Mouse (Mus musculus): ENCODE measurements around the gene Trem2. TPM values are rescaled to one million over a fixed set of nuclear protein-coding genes. Genes with fewer than 3 reads are reported as not detected.
"Not testable (repeated sequence)": the region's sequence is repeated elsewhere in the genome, so short reads cannot be mapped to it uniquely, and the experiment has no call there.

Gene Trem2
- total RNA-seq, 2 experiments from 2014 or later = 50.6 to 90.5 TPM

GRCm38 (mm10) chr17:48347287-48347686, 1.1 kb downstream of the Trem2 start:
- ATAC-seq (ENCODE audit: poor library complexity, severe bottlenecking) = peak; percentile 89

DNA sequence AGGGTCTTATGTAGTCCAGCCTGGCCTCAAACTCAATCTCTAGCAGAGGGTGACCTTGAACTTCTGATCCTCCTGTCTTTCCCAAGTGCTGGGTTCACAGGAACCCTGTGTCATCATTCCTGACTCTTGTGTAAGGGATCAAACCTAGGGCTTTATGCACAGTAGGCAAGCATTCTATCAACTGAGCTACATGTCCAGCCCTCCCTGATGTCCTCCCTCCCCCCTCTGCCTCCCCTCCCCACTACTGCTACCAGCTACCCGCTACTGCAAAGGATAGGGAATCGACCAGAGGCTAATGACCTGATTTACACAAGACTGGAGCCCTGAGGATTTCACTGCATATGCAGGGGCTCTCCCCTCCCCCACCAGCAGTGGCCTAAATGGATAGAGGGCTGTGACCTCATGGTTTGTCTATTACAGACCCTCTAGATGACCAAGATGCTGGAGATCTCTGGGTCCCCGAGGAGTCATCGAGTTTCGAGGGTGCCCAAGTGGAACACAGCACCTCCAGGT, 4.5 kb downstream of the Trem2 start:
- ATAC-seq (ENCODE audit: poor library complexity, severe bottlenecking) = no peak

- ATAC-seq (ENCODE audit: poor library complexity, severe bottlenecking) = not testable (repeated sequence)
Observed at GRCm38 (mm10) chr17:48352976-48353375, 6.8 kb downstream of the Trem2 start.

DNA sequence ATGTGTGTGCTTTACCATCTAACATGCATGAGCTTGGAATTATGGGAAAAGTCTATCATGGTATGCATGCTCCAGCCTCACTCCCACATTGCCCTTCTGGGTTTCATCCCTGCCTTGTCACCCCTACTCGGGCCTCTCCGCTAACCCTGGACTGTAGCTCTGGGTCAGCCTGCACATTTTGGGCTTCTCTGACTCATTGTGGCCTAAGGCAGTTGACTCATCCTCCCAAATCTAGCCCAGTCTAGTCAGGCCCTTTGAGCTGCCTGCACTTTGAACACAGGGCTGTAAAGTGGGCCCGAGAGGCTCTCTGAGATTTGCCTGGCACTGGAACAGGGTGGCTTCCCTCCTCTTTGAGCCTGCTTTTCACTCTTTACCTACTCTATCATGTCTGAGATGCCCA, 9.6 kb downstream of the Trem2 start:
- no peak for ATAC-seq (ENCODE audit: poor library complexity, severe bottlenecking)

DNA sequence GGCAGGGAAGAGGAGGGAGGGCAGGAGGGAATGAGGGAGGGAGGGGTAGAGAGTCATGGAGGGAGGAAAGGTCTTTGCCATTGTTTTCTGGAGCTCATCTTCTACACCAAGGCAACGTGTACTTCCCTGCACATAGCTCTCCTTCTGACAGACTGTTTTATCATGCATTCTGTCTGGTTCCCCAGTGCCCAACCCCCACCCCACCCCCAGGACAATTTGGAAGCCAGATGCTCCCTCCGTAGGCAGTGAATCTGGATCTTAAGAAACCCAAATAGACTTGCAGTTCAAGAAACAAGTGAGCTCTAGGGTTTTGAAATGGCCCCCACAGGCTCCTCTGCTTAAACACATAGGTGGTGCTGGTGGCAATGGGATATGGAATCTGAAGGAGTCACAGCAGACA, 11.7 kb downstream of the Trem2 start:
- ATAC-seq (ENCODE audit: poor library complexity, severe bottlenecking) = no peak

DNA sequence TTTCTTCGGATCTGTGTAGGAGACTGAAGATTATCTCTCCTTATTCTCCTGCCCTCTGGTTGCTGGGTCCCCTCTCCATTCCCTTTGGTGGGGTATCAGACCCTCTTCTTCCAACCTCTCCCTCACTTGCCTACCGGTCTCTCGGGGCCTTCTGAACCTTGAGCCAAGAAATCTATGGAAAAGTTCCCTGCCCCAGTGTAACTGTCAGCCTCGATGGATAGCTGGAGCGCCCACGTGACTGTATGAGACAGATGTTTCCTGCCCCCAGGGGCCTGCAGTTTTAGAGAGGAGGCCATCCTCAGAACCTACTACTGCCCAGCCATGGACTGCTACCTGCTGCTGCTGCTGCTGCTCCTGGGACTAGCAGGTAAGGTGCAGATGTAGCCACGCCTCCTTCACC, 13.4 kb downstream of the Trem2 start, which contains the start of gene Treml1:
Gene Treml1, plus strand, starts transcription at position 301 of the 400 bp plus-strand sequence.
- ATAC-seq (ENCODE audit: poor library complexity, severe bottlenecking) = no peak

- ATAC-seq (ENCODE audit: poor library complexity, severe bottlenecking) = no peak
Observed at GRCm38 (mm10) chr17:48360462-48360861, 14.3 kb downstream of the Trem2 start.

DNA sequence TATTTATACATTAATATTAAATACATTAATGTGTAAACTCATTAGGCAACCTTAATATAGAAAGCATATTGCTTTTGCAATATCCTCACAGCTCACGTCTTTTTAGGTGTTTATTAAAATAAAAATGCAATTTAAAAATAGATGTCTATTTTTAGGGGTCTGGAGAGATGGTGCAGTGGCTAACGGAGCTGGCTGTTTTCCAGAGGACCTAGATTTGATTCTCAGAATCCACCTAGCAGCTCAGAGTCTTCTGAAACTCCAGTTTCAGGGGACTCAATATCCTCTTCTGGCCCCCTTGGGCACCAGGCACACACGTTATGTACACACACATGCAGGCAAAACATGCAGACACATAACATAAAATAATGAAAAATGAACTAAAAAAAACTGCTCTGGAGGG, 16.1 kb downstream of the Trem2 start:
- ATAC-seq (ENCODE audit: poor library complexity, severe bottlenecking) = no peak

GRCm38 (mm10) chr17:48362966-48363365, 16.8 kb downstream of the Trem2 start:
- no peak for ATAC-seq (ENCODE audit: poor library complexity, severe bottlenecking)

GRCm38 (mm10) chr17:48363421-48363965, 17.3 kb downstream of the Trem2 start:
- ATAC-seq (ENCODE audit: poor library complexity, severe bottlenecking) = no peak

- ATAC-seq (ENCODE audit: poor library complexity, severe bottlenecking) = no peak
Observed at GRCm38 (mm10) chr17:48365511-48366155, 19.4 kb downstream of the Trem2 start.

- ATAC-seq (ENCODE audit: poor library complexity, severe bottlenecking) = no peak
Observed at GRCm38 (mm10) chr17:48366806-48367205, 20.6 kb downstream of the Trem2 start.

DNA sequence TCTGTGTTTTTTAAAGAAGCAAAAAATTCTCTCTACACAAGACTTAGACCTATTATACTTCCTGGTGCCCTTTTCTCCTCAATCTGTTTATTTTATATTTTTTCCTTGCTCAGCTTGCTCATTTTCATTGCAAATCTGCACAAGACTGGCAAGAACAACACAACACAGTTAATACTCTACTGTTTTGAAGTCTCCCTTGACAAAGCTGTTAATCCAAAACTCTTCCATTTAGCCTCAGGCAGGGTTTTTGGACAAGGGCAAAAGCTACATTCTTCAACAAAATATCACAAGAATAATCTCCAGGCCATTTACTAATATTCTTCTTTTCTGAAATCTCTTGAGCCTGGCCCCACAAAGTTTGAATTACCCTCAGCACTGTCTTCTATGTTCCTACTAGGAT, 25.4 kb downstream of the Trem2 start:
- no peak for ATAC-seq (ENCODE audit: poor library complexity, severe bottlenecking)

DNA sequence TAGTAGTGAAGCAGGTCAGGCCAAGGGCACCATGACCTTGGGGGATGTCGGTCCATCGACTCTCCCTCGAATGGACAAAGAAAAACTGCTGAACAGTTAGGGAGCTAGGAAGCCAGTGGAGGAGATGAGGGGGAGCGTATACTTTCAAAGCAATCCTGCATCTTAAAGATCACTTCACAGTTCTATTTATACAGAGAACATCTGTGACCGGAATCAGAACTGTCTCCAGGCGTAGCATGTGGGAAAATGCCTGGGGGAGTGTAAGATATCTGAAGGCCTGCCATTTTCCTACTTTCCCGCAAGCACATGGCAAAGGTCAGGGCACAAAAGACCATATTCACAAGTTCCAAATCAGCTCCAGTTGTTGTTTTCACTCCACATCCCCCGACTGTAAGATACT, 26.8 kb downstream of the Trem2 start:
- ATAC-seq (ENCODE audit: poor library complexity, severe bottlenecking) = no peak

DNA sequence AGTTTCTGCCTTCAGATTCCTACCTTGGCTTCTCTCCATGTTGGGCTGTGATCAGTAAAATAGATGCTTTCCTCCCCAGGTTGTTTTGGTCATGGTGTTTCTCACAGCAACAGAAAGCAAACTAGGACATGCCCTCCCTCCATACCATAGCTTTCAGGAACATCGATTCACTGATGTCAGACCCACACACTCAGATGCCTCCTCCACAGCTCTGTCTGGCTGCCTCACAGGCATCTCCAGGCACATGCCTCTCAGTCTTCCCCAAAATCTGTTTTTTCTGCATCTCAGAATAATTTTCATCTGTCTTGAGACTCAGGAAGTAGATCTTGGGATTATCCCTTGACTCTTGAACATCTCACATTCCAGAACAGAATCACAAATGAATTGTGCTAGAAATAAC, 29.9 kb downstream of the Trem2 start:
- ATAC-seq (ENCODE audit: poor library complexity, severe bottlenecking) = no peak

DNA sequence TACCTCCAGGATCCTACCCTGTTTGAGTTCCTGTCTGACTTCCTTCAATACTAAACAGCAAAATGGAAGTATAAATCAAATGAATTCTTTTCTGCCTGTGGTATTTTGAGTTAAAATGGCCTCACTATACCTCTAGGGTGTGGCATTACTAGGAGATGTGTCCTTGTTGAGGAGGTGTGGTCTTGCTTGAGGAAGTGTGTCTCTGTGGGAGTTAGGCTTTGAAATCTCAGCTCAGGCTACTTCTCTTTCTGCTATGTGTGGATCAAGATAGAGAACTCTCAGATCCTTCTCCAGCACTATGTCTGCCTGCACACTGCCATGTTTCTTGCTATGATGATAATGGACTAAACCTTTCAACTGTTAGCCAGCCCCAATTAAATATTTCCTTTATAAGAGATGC, 32.8 kb downstream of the Trem2 start:
- peak; percentile 80 for ATAC-seq (ENCODE audit: poor library complexity, severe bottlenecking)

DNA sequence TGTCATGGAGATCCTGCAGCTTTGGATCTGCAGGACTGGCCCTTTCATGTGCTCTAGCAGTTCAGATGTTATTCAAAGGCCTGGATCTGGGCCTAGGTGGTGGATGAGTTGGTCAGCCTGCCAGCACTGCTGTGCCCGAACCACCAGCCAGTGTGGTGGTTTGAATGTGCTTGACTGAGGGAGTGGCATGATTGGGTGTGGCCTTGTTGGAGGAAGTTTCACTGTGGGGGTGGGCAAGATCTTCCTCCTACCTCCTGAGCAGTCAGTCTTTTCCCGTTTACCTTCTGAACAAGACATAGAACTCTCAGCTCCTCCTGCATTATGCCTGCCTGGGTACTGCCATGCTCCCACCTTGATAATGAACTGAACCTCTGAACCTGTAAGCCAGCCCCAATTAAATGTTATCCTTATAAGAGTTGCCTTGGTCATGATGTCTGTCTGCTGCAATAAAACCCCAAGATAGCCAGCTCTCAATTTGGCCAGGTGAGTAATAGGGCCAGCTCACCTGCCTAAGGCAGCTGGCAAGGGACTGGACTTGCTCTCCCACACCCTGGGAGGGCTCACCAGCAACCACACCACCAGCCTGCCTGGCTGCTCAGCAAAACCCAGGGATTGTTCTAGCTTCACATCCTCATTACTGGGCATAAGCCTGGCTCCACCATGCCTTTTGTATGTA, 39.7 kb downstream of the Trem2 start:
- ATAC-seq (ENCODE audit: poor library complexity, severe bottlenecking) = peak; percentile 56; the same call in 1 of the 2 replicates

- ATAC-seq (ENCODE audit: poor library complexity, severe bottlenecking) = no peak
Observed at GRCm38 (mm10) chr17:48388666-48389065, 42.5 kb downstream of the Trem2 start.

DNA sequence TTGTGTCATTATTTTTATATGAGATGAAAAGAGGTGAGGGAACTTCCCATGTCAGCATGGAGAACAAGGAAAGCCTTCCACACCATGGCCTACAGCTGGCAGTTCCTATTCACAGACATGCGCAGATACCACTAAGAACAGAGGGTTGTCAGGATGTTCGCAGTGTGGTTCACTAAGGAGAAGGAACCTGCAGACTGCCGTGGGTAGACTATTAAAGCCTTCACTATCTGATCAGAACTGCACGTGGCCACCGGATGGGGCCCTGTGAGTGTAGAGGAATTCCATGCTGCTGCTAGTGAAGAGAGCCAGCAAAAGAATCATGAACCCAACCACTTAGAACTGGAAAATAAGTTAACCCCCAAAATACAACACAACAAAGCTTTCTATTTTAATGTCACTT, 43.2 kb downstream of the Trem2 start:
- ATAC-seq (ENCODE audit: poor library complexity, severe bottlenecking) = no peak

DNA sequence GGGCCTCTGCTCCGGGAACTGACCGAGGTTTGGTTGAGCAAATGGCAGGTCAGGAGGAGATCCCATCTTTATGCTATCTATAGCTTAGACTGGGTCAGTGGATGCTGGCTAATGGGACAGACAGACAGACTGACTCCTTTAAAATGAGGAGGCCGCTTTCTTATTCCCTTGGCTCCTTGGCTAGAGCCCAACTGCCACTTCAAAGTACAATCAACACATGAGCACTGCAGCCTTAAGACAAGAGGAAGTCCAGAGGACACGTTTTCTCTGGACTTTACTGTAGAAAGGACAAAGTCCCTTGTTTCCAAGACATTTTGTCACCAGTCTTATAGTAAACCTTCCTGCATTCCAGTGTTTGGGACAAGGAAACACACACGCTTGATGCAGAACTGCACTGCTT, 45.2 kb downstream of the Trem2 start:
- ATAC-seq (ENCODE audit: poor library complexity, severe bottlenecking) = no peak

- ATAC-seq (ENCODE audit: poor library complexity, severe bottlenecking) = no peak
Observed at GRCm38 (mm10) chr17:48392616-48393015, 46.4 kb downstream of the Trem2 start.

- ATAC-seq (ENCODE audit: poor library complexity, severe bottlenecking) = no peak
Observed at GRCm38 (mm10) chr17:48401710-48402109, 55.5 kb downstream of the Trem2 start.
